Mouse (Mus musculus) bone marrow, adult 2 months (tissue): ENCODE measurements around the gene Slc38a3. TPM values are rescaled to one million over a fixed set of nuclear protein-coding genes. Genes with fewer than 3 reads are reported as not detected.
A peak's percentile ranks its signal among the peaks of the same experiment; 100 is the strongest.

Experiments
- H3K27ac ChIP-seq: fragments of 200-500 bp; 2 replicates; pipeline ENCODE4 v1.5.1; 2012; ENCODE audit warnings: low read depth, mild to moderate bottlenecking, control low read depth, inconsistent platforms, low read length; ENCODE audit not compliant: control insufficient read depth, poor library complexity, insufficient read depth
- H3K4me1 ChIP-seq: fragments of 200-500 bp; 2 replicates; pipeline ENCODE4 v1.6.1; 2011; ENCODE audit warnings: low read length; ENCODE audit not compliant: control insufficient read depth, insufficient read depth
- H3K4me3 ChIP-seq: fragments of 200-500 bp; replicated peaks from 2 replicates; pipeline ENCODE3; 2011; ENCODE audit warnings: mild to moderate bottlenecking, low read depth, low read length, control low read depth; ENCODE audit not compliant: control insufficient read depth
- CTCF ChIP-seq: fragments of 200-500 bp; IDR thresholded peaks from 2 replicates; pipeline ENCODE4 v1.5.1; 2011; ENCODE audit warnings: low read length, control low read depth; ENCODE audit not compliant: control insufficient read depth, insufficient read depth
- POLR2A ChIP-seq: fragments of 200-500 bp; IDR thresholded peaks from 2 replicates; pipeline ENCODE4 v1.6.1; 2011; ENCODE audit warnings: low read depth, mild to moderate bottlenecking, control low read depth, low read length, borderline replicate concordance; ENCODE audit not compliant: control insufficient read depth
- WGBS: fragments of 180-500 bp; shearing (Covaris S2); methylation state at CpG from one replicate; pipeline ENCODE4 v1.1.7; 2018; 5-methylcytosine and 5-hydroxymethylcytosine counted together
- polyA plus RNA-seq: library from polyadenylated mRNA; stranded (reverse); fragments of >200 nt; gene quantifications from 2 replicates; pipeline ENCODE4 v1.2.4, GENCODE M21; 2011; ENCODE audit warnings: low replicate concordance; ENCODE audit not compliant: missing spikeins, insufficient read depth, insufficient read length

The Slc38a3 gene
- polyA plus RNA-seq, 1 experiment, result 4.7 TPM

DNA sequence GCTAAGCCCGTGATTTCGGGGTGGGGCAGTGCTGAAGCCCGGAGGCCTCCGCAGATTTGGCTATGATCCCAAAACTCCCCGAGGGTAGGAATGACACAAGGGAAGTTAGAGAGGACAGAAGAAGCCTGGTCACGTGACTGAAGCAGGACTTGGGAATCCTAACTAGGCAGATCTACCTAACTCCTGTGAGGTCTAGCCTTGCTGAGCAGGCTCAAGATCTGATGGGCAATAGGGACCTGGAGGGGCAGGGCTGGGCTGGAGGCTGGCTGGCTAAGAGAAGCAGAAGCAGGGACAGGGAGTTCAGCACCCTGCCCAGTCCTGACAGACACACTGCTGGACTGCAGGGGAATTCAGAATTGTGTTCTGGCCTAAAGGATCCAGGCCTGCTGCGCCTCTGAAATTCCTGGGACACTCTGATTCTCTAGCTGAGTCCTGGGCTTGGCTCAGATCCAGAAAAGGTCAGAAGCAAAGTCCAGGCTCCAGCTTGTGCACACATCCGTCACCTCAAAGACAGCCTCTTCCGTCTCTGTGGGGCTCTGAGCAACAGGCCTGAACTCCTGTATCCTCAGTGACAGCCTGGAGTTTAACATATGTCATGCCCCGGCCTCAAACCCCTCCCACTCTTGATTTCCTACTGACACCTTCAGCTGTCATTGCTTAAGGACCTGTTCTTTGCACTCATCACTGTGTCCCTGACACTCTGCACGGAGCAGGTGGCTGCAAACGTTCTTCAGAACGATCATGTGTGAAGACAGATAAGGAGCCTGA lies 50.4 kb downstream of the Slc38a3 start:
- WGBS, result 70% methylated on average over 13 of the region's 13 CpGs

GRCm38 (mm10) chr9:107618098-107618497 lies 51.2 kb downstream of the Slc38a3 start:
- no peak overlapping the region; the same call in 1 of the 2 replicates for H3K27ac ChIP-seq
- TF ChIP-seq CTCF, result no peak
- no peak for TF ChIP-seq POLR2A
- 95% methylated on average over 6 of the region's 6 CpGs for WGBS

More for the DNA sequence above, 50.4 kb downstream of the Slc38a3 start:
- H3K4me1 ChIP-seq, result no peaks in the 10 kb centered on the region; the same call in 1 of the 2 replicates
- no peak overlapping the region; the same call in 1 of the 2 replicates for H3K27ac ChIP-seq
- H3K4me3 ChIP-seq, result no peak overlapping the region
- TF ChIP-seq POLR2A (no peak), CTCF (no peak)

DNA sequence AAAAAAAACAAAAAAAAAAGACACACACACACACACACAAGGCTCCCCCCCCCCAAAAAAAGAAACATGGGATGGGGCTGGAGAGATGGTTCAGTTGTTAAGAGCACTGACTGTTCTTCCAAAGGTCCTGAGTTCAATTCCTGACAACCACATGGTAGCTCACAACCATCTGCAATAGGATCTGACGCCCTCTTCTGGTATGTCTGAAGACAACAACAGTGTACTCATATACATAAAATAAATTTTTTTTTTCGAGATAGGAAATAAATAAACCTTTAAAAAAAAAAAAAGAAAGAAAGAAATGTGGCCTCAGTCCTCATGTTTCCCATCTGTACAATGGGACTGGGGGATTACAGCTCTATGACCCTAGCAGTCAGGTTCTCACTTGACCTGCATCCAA lies 51.9 kb downstream of the Slc38a3 start:
- Histone ChIP-seq H3K27ac (no peak overlapping the region), H3K4me3 (no peak overlapping the region), H3K4me1 (no peaks in the 10 kb centered on the region; the same call in 1 of the 2 replicates)
- WGBS, result 70% methylated on average over 2 of the region's 2 CpGs
- TF ChIP-seq CTCF (no peak), POLR2A (no peak)

More at GRCm38 (mm10) chr9:107618098-107618497, 51.2 kb downstream of the Slc38a3 start:
- no peaks in the 10 kb centered on the region; the same call in 1 of the 2 replicates for H3K4me1 ChIP-seq
- H3K4me3 ChIP-seq, result no peak overlapping the region

GRCm38 (mm10) chr9:107615035-107615434 lies 54.3 kb downstream of the Slc38a3 start:
- H3K4me3 ChIP-seq, result no peak overlapping the region
- TF ChIP-seq POLR2A, result no peak
- TF ChIP-seq CTCF, result no peak
- 89% methylated on average over 4 of the region's 4 CpGs for WGBS
- H3K4me1 ChIP-seq, result peaks cover 4% of the 10 kb centered on the region
- no peak overlapping the region for H3K27ac ChIP-seq

DNA sequence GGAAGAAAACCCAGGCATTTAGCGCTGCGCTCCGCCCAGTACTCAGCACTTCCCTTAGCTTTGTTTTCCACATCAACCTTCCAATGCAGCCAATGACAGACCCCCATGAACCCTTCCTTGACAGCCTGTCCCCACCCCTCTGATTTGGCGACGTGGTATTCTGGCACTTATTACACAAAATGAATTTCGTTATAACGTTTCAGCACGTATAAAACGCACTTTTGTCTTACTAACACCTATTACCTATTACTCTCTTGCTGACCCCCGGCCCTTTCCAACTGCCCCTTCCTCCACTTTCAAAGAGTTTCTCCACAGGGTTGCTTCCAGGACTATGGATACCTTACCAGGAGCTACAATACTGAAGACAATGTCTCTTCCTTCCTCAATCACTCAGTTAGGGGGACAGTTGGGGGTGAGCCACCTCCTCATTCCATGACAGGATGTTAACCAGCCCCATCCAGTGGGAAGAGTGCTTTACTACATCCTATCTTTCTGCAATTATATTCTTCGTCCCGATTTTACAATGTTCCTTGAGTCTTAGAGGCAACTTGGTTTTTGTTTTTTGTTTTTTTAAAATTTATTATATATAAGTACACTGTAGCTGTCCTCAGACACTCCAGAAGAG lies 56.3 kb downstream of the Slc38a3 start:
- H3K4me3 ChIP-seq, result peak overlapping the region; percentile 43

DNA sequence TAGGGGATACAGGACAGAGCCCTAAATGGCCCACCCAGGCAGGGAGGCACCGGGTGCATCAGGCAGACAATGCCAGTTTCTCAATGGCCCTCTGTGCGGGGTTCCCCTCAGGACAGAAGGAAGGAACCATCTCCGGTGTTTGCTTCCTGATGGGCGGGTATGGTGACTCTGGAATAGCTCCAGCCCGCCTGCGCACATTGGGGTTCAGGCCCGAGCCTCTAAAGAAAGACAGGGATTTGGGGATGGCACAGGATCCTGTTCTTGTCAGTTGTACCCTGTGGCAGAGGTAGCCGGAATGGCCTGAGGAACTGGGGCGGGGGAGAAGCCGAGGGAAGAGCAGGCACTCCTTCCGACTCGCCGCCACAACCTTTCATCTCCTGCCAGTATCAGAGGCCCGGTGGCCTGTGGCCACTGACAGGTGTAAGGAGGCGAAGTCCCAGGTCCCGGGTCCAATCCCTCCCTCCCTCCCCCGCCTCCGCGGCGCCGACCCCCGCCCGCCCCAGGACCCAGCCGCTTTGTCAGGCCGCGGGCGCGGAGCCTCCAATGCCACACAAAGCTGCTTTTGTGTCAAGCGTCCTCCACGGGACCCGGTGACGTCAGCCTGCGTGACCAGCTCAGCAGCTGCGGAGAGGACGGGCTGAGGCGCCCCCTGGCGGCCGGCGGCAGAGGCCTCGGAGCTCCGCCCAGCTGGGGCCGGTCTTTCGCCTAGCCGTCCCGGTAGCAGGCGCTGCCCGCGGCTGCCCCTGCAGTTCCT lies 57.0 kb downstream of the Slc38a3 start:
- under 1% methylated on average over 44 of the region's 48 CpGs for WGBS
- H3K27ac ChIP-seq, result peak overlapping the region; percentile 64
- H3K4me1 ChIP-seq, result peaks cover 4% of the 10 kb centered on the region
- TF ChIP-seq POLR2A (peak; percentile 76; the same call in 1 of the 2 replicates), CTCF (peak; percentile 91)
- H3K4me3 ChIP-seq, result peak overlapping the region; percentile 37

More for the DNA sequence above, 56.3 kb downstream of the Slc38a3 start:
- TF ChIP-seq CTCF (no peak), POLR2A (no peak)
- H3K4me1 ChIP-seq, result peaks cover 4% of the 10 kb centered on the region
- 8% methylated on average over 12 of the region's 12 CpGs for WGBS
- peak overlapping the region; percentile 35 for H3K27ac ChIP-seq

- Histone ChIP-seq H3K4me3 (no peak overlapping the region), H3K4me1 (peaks cover 4% of the 10 kb centered on the region), H3K27ac (peak overlapping the region; percentile 10; the same call in 1 of the 2 replicates)
- no peak for TF ChIP-seq CTCF
- TF ChIP-seq POLR2A, result no peak
- 29% methylated on average over 6 of the region's 6 CpGs for WGBS
Measured at GRCm38 (mm10) chr9:107611456-107612190, 57.7 kb downstream of the Slc38a3 start.

GRCm38 (mm10) chr9:107609433-107609830 lies 59.9 kb downstream of the Slc38a3 start:
- H3K4me1 ChIP-seq, result peaks cover 4% of the 10 kb centered on the region
- TF ChIP-seq CTCF (no peak), POLR2A (no peak)

More at GRCm38 (mm10) chr9:107609433-107609830, 59.9 kb downstream of the Slc38a3 start:
- 86% methylated on average over 4 of the region's 4 CpGs for WGBS
- no peak overlapping the region for H3K4me3 ChIP-seq
- H3K27ac ChIP-seq, result no peak overlapping the region
